Mouse (Mus musculus) urinary bladder, postnatal 36 days (tissue): ENCODE results near the gene Ucn.

Source experiments
- DNase-seq, 2 experiments: peaks; one replicate each; pipeline ENCODE4 v3.0.0; 2022; ENCODE audit warnings: low spot score in 2 of 2, mixed read lengths in 1 of 2

The Ucn gene

DNA sequence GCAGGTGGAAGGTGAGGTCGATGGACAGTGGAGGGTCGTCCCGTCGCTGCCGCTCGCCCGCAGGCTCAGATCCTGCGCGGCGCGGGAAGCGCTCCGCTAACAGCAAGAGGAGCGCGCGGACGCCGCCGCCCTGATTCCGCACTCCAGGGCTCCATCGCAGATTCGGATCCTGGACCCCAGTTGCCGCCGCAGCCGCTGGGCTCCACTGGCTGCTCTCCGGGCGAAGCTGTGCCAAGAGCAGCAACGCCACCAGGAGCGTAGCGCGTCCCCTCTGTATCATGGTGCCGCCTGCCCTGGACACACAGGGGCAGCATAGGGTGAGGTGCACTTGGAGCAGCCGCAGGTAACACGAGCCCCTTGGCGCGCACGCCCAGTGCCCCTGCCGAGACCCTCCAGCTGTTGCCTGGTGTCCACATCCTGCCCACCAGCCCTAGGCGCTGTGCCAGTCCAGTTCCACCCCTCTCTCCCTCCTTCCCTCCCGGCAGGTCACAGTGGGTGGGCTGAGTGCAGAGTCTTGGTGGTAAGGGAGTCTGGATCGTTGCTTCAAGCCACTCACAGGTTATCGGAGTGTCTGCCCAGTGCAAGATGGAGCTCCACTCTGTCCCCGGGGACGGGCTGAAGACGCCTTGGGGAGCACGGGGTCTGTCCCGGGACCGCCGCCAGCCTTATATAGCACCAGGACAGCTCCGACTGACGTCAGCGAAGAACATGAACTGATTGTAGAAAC, at the start of gene Ucn:
Ucn (minus strand) TSS at position 589 of the 727 bp plus-strand sequence.
- DNase-seq: no peak

DNA sequence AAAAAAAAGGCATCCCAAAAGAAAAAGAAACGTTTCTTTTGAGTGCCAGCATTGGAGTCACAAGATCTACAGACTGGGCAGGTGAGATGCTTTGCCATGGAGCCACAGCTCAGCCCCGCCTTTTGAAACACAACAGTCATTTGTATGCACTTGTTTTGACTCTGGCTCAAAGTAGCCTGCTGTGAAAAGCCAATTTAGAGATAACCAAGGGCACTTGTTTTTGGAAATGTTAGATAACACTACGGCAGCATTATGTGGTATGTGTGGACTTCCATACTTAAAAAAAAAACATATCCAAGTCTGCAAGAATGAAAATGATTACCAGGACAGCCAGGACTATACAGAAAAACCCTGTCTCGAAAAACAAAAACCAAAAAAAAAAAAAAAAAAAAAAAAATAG, 45.0 kb upstream of the Ucn start:
- DNase-seq: no peak

DNA sequence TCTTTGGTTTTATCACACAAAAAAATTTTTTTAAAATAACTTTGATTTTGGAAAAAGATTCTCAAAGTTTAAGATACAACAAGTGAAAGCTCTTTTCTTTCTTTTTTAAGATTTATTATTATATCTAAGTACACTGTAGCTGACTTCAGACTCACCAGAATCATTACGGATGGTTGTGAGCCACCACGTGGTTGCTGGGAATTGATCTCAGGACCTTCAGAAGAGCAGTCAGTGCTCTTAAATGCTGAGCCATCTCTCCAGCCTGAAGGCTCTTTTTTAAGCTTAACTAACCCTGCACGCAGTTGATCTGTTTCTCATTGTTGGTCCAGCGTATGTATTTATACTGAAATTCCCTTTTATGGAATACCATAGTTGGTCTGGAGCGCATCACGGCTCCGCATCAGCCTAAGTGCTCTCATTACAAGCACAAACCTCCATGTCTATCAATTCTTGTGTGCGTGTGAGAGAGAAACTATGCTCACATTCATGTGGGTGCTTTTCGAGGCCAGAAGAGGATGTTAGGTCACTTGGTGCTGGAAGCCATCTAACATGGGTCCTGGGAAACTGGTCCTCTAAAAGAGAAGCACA, 42.6 kb upstream of the Ucn start:
- DNase-seq: no peak

DNA sequence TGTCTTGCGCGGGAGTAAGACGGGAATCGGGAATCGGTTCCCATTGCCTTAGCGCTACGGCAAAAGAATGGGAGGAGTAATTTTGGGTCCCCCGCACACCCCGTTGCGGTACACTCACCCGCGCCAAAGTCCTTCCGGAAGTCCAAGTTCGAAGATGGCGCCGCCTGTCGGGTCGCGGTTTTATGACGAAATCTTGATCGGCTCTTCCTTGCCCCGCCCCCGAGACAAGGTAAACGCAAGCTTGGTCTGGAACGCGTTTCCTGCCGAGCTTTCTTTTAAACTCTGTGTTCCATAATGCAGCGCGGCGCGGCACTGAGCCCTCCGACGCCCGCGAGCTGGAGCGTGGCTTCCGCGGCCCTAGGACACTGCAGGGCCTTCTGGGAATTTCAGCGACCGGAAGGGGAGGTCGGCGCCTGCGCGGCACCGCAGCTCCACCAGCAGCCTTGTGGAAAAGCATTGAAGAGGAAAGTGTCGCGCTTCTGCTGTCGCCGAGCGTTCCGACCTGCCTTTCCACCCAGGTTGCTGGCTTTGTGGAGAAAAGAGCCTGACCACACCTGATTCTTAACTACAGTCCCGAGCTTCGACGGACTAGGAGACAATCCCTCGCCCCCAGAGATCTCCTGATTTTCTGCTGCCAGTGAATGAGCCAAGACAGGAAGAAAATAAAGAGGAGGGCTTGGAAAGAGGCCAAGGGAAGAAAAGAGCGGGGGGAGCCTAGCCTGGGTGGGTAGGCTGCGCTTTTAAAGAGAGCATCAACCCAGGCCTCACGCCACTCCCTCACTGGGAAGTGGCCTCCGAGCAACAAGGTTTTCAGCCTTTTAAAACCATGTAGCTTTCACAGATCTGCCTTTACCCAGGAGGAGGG, 41.4 kb upstream of the Ucn start, which contains the start of the genes Gm29609 and Gtf3c2:
Gm29609 (minus strand) TSS at position 146 of the 865 bp plus-strand sequence.
Gtf3c2 (minus strand) TSS at position 379 of the 865 bp plus-strand sequence.
- DNase-seq: peak; percentile 89 to 91

DNA sequence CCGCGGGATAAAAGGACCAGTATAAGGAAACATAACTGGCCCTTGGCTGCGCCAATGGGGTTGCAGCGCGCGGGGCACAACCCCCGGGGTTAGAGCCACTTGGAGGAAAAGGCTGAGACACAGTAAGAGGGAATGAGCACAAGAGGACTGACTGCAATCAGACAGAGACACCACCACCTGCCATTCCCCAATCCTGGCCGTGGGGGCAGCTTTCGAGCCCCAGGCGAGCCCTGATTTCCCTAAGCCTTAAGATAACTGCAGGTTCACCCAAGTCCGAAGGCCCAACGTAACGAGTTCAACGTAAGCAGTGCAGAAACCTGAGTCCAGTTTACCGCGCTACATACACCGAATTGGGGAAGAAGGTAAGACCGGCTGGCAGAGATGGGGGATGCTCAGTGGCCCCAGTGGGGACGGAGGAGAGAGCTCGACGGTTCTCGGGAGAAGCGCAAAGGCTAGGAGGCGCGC, 40.7 kb upstream of the Ucn start:
- no peak for DNase-seq

DNA sequence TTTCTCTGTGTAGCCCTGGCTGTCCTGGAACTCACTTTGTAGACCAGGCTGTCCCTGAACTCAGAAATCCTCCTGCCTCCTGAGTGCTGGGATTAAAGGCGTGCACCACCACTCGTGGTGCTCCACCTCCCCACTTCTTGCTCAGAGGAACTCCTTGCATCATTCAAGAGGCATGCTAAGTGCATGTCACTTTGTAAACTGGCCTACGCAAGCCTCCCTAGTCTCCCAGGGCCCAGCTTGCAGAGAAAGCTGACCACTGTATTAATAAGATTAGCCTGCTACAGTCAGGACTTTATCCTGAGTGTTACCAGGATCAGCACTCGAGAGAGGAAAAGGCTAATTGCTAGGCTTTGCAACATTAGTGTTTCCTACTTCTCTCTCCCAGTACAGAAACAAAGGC, 30.0 kb upstream of the Ucn start:
- DNase-seq: no peak

DNA sequence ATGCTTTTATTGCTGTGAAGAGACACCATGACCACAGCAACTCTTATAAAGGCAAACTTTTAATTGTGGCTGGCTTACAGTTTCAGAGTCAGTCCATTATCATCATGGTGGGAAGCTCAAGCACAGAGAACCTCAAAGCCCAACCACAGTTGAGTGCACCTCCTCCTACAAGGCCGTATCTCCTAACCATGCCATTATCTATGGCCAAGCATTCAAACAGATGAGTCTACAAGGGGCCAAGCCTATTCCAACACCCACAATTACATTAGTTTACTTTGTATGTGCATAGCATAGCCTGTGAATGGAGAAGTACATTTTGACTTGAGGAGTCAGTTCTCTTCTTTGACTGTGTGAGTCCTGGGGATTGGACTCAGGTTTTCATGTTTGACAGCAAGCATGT, 26.2 kb upstream of the Ucn start:
- DNase-seq: no peak

DNA sequence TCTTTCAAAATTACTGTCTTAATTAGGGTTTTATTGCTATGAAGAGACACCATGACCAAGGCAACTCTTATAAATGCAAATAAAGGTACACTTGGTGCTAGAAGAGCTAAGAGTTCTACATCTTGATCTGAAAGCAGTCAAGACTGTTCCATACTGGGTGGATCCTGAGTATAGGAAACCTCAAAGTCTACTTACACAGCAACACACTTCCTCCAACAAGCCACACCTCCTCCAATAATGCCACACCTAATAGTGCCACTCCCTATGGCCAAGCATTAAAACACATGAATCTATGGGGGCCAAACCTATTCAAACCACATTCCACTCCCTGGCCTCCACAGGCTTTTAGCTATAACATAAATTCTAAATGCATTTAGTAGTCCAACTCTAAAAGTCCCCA, 23.8 kb upstream of the Ucn start:
- DNase-seq: no peak

DNA sequence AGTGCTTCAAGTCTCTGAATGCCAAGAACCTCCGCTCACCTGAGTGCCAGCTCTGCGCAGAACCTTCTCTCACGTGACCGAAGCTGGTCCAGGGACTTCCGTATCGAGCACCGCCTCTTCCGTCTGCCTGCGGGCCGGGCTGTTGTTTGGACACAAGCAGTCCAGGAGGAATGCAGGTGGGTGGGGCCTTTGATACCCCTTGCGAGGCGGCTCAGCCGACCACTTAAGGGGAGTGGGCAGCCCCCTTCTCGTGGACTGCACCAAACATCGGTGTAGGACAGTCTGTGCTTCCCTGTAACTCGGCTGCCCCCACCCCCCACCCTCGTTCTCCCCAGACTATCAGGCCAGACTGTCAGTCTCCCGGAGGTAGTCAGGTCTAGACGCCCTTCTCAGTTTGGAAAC, 15.5 kb upstream of the Ucn start, which contains the start of gene Mpv17:
Mpv17 (minus strand) TSS at position 100 of the 402 bp plus-strand sequence.
- peak; percentile 78 to 83 for DNase-seq

DNA sequence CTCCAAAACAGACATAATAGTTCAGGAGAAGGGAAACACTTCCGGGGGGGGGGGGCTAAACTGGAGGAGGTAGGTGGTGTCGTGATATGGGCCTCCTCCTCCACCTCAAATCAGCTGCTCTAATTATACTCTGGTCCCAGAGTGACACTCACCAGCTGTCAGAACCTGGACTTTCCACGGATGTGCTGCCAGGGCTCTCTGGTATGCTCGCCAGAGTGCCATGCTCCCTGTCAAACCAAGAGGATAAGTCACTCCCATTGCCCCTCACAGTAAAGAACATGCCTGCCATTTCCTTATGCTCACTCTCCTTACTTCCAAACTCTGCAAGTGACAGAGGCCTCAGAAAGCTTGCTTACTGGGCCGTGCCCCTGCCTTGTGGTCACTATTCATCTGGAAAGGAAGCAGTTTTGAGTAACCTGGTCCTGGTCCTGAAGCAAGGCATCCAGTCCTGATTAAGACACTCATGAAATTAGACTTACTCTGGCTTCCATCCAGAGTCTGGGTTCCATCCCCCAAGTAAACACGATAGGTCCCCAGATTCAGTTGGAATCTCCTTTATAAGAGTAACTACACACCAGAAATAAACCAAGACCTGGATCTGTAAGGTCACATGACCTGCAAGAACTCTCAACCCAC, 15.0 kb upstream of the Ucn start:
- DNase-seq: no peak

DNA sequence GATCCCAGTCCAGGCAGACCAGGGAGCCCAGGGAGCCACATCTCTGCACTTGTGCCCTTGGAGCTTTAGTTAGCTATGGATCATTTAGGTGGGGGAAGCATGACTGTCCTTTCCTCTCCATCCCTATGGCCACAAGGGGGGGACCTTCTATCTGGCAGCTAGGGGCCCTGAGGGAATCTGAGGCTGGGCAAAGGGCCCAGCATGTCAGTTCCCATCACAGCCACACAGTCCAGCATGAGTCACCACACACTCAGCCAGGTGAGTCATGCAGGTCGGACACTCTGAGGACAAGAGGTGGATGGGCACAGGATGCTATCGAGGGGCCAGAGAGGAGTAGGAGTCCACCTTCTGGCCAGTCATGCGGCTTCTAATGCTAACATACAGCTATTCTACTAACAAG, 13.1 kb upstream of the Ucn start:
- DNase-seq: peak; percentile 16 to 41

DNA sequence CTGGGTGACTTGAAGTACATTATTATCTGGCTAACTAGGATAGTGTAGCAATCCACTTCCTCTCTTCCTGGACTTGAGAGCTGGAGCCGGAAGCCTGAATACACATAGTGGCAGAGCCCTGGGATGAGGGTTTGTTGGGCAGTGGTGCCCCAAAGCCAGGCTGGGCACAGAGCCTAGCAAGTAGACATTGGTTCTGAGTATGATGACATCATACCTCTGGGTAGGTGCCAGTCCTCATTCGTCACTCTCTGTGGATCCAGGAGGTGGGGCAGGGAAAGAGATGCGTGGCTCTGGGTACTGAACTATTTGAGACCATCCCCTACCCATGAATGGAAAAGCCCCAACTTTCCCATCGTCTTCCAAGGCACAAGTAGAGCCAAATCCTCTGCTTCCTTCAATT, 11.2 kb upstream of the Ucn start:
- DNase-seq: no peak

DNA sequence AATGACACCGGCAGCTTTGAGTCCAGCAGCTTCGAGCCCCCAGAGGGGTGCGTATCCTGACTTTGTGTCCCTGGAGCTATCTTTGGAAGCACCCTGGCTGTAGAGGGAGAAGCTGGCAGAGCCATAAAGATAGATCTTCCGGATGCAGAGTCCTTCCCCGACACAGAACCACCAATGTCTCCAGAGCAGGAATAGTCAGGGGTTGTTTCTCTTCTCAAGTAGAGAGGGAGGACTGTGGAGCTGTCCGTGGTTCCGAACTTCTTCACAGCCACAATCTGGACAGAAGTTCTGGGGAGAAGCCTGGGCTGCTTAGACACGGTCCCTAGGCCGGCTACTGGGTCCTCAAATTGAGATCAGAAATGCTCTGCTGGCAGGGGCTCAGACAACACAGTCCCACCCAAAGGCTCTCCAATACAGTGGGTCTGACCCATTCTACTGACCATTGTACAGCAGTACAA, 368 bp upstream of the Ucn start:
- no peak for DNase-seq

DNA sequence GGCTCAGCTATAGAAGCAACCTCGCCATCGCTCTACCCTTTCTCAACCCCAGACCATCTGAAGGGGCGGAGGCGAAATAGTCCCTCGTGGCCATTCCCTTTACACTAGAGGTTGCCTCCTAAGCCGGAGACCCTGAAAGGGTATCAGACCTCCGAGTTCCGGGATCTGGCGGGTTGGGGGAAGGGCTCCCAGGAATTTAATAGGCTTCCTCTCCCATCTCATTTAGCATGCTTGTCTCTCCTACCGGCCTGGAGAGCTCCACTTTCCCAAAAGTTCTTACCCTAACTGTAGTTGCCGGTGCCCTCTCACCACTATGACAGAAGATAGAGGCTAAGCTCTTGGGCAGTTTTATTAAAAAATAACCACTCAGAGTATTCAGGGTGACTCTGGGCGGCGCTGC, 971 bp downstream of the Ucn start:
- no peak for DNase-seq

DNA sequence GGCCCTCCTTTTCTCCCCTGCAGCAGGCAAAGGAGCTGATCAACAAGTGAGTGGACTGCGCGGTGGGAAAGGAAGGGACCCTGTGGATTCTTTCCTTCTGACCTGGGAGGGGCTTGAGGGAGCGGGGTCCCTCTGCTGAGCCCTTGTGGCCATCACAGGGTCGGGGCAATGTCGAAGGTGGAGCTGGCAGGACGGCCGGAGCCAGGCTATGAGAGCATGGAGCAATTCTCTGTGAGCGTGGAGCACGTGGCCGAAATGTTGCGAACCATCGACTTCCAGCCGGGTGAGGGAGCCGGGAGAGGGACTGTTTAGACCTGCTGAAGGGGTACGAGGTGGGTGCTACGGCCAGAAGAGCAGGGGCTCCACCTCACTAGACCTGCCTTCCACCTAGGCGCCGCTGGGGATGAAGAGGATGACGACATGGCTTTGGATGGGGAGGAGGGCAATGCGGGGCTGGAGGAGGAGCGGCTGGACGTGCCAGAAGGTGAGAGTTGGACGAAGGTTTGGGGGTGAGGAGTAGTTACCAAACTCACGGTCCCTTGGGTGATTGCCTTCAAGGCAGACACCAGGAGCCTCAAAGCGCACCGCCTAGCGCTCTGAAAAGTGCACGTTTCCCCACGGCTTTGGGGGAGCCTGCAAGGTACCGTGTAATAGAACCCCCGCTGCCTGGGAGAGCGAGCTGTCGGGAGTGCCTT, 1.8 kb downstream of the Ucn start:
- DNase-seq: no peak

DNA sequence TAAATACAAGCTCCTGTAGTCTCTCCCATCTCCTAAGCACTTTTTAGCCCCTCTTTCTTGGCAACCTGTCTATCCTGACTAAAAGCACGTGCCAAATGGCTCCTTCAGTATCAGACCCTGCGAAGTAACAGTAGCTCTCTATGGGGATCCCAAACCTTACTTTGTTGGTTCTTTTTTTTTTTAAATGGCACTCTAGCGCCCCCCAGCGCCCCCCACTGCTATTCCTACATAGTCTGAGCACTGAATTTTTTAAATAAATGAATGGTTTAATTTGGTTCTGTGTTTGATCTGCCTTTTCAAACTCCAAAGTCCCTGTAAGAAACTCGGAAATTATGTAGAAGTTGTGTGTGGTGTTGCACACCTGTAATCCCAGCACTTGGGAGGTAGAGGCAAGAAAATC, 12.6 kb downstream of the Ucn start:
- no peak for DNase-seq

DNA sequence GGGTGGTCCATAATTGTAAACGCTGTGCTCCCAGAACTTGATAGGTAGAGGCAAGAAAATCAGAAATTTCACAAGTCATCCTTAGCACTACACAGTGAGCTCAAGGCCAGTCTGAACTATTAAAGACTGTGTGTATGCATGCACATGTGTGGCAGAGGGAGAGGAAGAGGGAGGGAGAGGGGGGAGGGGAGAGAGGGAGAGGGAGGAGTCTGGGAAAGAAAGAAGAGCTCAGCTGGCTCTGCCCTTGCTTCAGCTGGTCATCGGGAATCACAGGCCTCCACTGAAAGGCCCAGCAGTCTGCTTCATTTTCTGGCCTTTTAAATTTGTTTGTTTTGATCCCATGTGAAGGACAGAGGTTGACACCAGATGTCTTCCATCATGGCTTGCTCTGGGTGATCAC, 15.1 kb downstream of the Ucn start:
- no peak for DNase-seq

DNA sequence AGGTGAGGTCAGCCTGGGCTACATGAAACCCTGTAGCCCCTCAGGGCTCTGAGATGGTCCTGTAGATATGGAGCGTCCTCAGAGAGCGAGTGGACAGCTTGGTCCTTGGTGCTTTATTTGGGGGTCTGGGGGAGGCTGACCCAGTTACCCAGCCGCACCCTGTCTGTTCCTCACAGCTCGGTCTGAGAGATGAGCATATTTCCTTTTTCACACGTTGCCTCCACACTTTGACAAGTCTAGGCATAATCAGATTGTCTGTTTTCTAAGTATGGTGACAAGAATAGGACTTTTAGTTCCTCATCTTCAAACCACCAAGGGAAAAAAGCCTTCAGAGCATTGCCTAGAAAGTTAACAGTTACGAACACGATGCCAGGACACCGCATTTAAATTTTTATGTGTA, 17.5 kb downstream of the Ucn start:
- no peak for DNase-seq

DNA sequence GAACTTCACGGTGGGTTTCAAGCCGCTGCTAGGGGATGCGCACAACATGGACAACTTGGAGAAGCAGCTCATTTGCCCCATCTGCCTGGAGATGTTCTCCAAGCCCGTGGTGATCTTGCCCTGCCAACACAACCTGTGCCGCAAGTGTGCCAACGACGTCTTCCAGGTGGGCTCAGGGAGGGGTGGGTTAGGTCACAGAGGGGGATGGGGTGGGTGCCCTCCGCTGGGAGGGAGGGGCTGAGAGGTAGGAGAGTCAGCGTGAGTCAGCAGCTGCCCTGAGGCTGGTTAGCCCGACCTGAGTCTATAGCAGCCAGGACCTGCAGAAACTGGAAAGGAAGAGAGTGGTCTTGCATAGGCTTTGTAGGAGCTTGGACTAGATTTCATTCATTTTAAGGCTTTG, 21.7 kb downstream of the Ucn start:
- no peak for DNase-seq

DNA sequence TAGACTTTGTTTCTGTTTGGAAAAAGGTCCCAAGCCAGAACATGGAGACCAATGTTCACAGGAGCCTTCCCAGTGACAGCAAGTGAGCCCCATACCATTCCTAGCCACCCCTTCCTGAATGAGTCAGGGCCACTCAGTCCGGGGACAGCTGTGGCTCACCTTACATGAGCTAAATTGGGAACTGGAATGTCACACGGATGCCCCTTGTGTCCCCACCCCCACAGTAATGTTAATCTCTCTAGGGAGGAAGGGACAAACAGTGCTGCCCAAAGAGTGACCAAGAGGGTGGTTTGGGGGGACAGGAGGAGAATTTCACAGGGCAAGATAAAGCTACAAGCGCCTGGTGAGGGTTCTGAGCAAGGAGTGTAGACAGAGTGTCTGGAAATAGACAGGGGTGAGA, 22.3 kb downstream of the Ucn start, which contains the start of gene Trim54:
Trim54 (plus strand) TSS at position 359 of the 400 bp plus-strand sequence.
- no peak for DNase-seq

DNA sequence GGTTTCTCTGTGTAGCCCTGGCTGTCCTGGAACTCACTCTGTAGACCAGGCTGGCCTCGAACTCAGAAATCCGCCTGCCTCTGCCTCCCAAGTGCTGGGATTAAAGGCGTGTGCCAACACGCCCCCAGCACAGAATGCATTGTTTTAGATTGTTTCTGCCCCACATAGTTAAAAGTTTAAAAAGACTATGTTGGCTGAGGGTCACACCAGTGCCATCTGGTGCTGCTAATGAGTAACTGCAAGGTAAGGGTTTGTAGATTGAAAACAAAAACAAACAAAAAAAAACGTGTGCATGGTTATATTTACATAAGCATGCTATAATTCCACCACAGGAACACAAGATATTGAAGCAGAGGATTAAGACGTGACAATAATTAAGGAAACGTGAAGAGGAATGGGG, 27.8 kb downstream of the Ucn start:
- DNase-seq: no peak
